Mouse (Mus musculus): ENCODE measurements at regions not wholly inside any gene's neighbourhood (a gene's known extent, or its start where the extent isn't known, plus 50 kb on each side); places are given as distances from the start of the nearest gene placed in this dataset.

DNA sequence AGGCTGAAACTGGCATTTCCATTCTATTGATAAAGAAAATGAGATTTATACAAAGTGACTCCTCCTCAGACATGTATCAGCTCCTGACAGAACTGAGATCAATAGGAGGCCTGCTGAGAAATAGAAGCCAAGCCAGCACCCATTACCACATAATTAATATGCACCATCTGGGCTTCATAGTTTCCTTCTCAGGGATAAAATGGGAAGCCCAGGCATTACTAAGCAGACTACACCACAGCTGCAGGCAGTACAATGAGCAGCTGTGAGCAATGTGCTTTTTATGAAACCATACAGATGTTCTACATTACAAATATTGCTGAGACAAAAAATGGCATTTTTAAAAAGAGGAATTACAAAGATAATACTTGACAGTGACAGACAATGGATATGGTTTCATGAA is 950.1 kb downstream of the Otol1 start:
- Histone ChIP-seq H3K9ac (ENCODE audit: low read depth, low read length) (no peak overlapping the region), H3K9me3 (ENCODE audit: control insufficient read depth, low read length) (no peaks in the 10 kb centered on the region), H3K36me3 (ENCODE audit: control insufficient read depth, insufficient read depth, low read length) (no peaks in the 10 kb centered on the region), H3K4me2 (ENCODE audit: low read length) (no peak overlapping the region), H3K27me3 (replicated peaks; ENCODE audit: control insufficient read depth, insufficient read depth, low read length) (no peaks in the 10 kb centered on the region), H3K27ac (ENCODE audit: low read depth, low read length) (no peak overlapping the region), H3K4me3 (ENCODE audit: low read length) (no peak overlapping the region), H3K4me1 (ENCODE audit: control insufficient read depth, insufficient read depth, low read depth, low read length) (no peaks in the 10 kb centered on the region)
- peak; percentile 54; the same call in 1 of the 2 replicates for ATAC-seq

DNA sequence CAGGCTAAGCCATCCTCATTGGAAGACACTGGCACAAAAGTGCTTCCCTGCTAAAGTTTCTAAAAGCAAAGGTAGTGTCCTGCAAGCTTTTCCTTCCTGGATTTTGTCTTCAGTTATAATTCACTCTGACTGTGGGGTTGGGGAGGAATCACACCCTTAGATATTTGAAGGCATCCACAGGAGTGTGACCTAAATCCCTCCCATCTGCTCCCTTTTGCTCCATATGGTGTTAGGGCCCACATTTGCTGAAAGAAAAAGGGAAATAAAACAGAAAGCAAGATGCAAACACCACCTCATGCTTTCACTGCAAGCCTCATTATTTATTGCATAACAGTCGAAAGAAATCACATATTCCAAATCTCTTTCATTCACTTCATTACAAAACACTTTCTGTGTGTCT is 955.1 kb downstream of the Otol1 start:
- H3K27me3 ChIP-seq (replicated peaks; ENCODE audit: control insufficient read depth, insufficient read depth, low read length) = no peaks in the 10 kb centered on the region
- no peaks in the 10 kb centered on the region for H3K4me1 ChIP-seq (ENCODE audit: control insufficient read depth, insufficient read depth, low read depth, low read length)
- no peak overlapping the region for H3K27ac ChIP-seq (ENCODE audit: low read depth, low read length)
- no peak overlapping the region for H3K4me3 ChIP-seq (ENCODE audit: low read length)
- no peaks in the 10 kb centered on the region for H3K36me3 ChIP-seq (ENCODE audit: control insufficient read depth, insufficient read depth, low read length)
- H3K9ac ChIP-seq (ENCODE audit: low read depth, low read length) = no peak overlapping the region
- ATAC-seq = no peak
- no peaks in the 10 kb centered on the region for H3K9me3 ChIP-seq (ENCODE audit: control insufficient read depth, low read length)
- WGBS = 74% methylated on average over 1 of the region's 1 CpGs
- no peak overlapping the region for H3K4me2 ChIP-seq (ENCODE audit: low read length)

DNA sequence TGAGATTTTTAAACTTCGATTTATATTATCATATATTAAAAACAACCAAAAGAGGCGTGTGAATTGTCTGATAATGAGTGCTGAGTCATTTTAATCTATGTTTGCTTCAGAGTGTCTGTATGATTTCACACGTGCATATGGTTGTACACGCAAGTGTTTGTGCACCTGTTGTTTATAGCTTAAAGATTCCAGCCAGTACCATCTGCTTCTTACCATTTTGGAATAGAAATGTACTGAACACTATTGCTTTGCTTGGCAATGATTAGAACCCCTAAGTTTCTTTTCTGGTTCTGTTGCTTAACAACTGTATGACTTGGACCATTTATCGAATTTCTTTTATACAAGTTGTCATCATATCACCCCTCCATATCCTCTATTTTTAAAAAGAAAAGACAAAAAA is 969.5 kb downstream of the Otol1 start:
- H3K4me2 ChIP-seq (ENCODE audit: low read length) = no peak overlapping the region
- no peaks in the 10 kb centered on the region for H3K36me3 ChIP-seq (ENCODE audit: control insufficient read depth, insufficient read depth, low read length)
- no peaks in the 10 kb centered on the region for H3K4me1 ChIP-seq (ENCODE audit: control insufficient read depth, insufficient read depth, low read depth, low read length)
- H3K9me3 ChIP-seq (ENCODE audit: control insufficient read depth, low read length) = no peaks in the 10 kb centered on the region
- no peak overlapping the region for H3K9ac ChIP-seq (ENCODE audit: low read depth, low read length)
- H3K27ac ChIP-seq (ENCODE audit: low read depth, low read length) = no peak overlapping the region
- H3K27me3 ChIP-seq (replicated peaks; ENCODE audit: control insufficient read depth, insufficient read depth, low read length) = no peaks in the 10 kb centered on the region
- no peak overlapping the region for H3K4me3 ChIP-seq (ENCODE audit: low read length)
- WGBS = 87% methylated on average over 5 of the region's 5 CpGs
- no peak for ATAC-seq

DNA sequence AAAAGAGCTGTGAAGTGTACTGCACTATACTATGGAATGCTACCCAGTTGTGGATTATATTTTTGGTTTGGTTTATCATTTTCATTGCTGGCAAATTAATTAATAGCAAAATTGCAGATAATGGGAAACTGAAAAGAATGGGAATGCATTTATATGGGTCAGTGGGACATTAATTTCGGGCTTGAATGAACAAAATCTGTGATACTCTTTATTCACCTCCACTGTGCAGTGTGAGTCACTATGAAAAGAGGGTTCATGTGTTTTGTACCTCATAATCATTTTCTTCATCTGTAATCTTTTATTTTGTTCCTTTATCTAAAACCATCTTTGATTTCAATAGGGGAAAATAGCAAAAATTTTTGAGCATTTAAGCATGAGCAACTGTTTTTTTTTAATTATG is 983.5 kb downstream of the Otol1 start:
- H3K9me3 ChIP-seq (ENCODE audit: control insufficient read depth, low read length) = no peaks in the 10 kb centered on the region
- no peak overlapping the region for H3K4me3 ChIP-seq (ENCODE audit: low read length)
- no peak for ATAC-seq
- no peak overlapping the region for H3K27ac ChIP-seq (ENCODE audit: low read depth, low read length)
- no peaks in the 10 kb centered on the region for H3K4me1 ChIP-seq (ENCODE audit: control insufficient read depth, insufficient read depth, low read depth, low read length)
- 86% methylated on average over 1 of the region's 1 CpGs for WGBS
- H3K9ac ChIP-seq (ENCODE audit: low read depth, low read length) = no peak overlapping the region
- no peak overlapping the region for H3K4me2 ChIP-seq (ENCODE audit: low read length)
- no peaks in the 10 kb centered on the region for H3K36me3 ChIP-seq (ENCODE audit: control insufficient read depth, insufficient read depth, low read length)
- no peaks in the 10 kb centered on the region for H3K27me3 ChIP-seq (replicated peaks; ENCODE audit: control insufficient read depth, insufficient read depth, low read length)

DNA sequence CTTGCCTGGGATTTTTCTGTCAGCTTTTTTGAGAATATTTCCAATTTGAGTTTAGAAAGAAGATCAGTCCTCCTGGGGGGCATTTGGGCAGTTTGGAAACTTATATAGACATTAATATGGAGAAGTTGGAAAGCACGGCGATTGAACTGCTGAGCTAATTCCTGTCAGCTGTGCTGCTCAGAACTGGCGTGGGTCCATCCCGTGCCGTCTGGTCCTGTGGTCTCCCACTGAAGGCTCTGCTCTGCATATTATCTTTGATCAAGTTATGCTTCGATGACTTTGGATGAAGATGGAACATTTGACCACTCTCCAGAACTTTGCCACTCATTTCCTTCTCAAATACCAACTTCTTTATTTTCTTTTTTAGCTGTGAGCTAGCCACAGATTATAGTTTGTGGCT is 995.6 kb downstream of the Otol1 start:
- no peak overlapping the region for H3K4me2 ChIP-seq (ENCODE audit: low read length)
- H3K4me1 ChIP-seq (ENCODE audit: control insufficient read depth, insufficient read depth, low read depth, low read length) = no peaks in the 10 kb centered on the region
- no peak overlapping the region for H3K9ac ChIP-seq (ENCODE audit: low read depth, low read length)
- peak; percentile 78 for ATAC-seq
- H3K4me3 ChIP-seq (ENCODE audit: low read length) = no peak overlapping the region
- H3K27me3 ChIP-seq (replicated peaks; ENCODE audit: control insufficient read depth, insufficient read depth, low read length) = no peaks in the 10 kb centered on the region
- H3K9me3 ChIP-seq (ENCODE audit: control insufficient read depth, low read length) = no peaks in the 10 kb centered on the region
- 67% methylated on average over 6 of the region's 6 CpGs for WGBS
- no peak overlapping the region for H3K27ac ChIP-seq (ENCODE audit: low read depth, low read length)
- no peaks in the 10 kb centered on the region for H3K36me3 ChIP-seq (ENCODE audit: control insufficient read depth, insufficient read depth, low read length)

Data from hindbrain, embryonic 16.5 days (tissue).